Mouse (Mus musculus) retina, adult 2 months (tissue): ENCODE measurements at regions not wholly inside any gene's neighbourhood (a gene's known extent, or its start where the extent isn't known, plus 50 kb on each side); places are given as distances from the start of the nearest gene placed in this dataset.
"Not testable (repeated sequence)": the region's sequence is repeated elsewhere in the genome, so short reads cannot be mapped to it uniquely, and the experiment has no call there.

ENCODE experiments used
- DNase-seq: peaks from one replicate; pipeline ENCODE4 v3.0.0-alpha.2; 2012; ENCODE audit warnings: low read depth, low spot score

DNA sequence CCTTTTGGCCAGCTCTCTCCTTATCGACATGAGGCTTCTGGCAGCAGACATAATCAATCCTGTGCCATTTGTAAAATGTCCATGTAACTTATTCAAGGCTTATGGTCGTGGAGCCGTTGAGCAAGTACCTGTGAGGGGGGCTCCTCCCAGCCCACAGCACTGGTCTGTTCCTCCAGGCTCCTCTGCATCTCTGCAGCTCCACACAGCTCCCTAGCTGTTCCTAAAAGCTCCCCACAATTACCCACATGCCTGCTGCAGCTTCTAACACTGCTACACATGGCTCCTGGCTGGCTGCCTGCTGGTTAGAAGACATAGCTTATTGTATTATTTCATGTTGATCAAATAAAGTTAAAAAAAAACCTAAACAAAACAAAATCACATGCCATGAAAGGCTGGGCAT is 77.9 kb downstream of the Tcp10c start:
- not testable (repeated sequence) for DNase-seq

DNA sequence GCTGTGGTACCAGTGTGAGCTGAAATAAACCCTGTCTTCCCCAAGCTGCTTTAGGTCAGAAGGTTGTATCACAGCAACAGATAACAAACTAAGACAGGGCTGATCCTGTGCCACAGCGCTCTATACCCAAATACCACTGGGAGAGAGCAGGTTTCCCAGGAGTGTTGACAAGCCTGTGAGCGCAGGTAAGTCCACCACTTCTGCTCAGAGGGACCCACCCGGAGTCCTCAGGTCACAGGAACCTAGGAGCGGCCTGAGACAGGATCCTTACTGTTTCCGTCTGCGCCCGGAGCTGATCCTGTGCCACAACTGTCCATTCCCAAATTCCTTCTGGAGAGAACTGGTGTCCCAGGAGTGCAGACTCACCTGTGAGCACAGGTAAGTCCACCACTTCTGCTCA is 79.8 kb downstream of the Tcp10c start:
- not testable (repeated sequence) for DNase-seq

DNA sequence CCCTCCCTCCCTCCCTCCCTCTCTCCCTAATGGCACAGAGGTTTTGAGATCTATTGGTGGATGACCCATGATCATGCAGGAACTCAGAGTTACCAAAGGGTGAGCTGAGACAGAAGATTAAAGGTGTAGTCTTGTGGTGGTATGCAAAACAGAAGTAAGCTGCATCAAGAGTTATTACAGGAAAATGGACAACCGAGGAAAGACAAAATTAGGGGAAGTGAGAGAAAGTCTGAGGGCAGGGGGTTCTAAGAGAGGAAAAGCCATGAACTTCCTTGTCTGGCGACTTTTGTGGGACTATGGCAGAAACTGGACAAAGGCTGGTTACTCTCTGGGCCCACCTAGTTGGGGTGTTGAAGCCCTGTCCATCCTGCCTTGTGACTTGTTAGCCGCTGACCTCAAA is 84.4 kb downstream of the Tcp10c start:
- not testable (repeated sequence) for DNase-seq

DNA sequence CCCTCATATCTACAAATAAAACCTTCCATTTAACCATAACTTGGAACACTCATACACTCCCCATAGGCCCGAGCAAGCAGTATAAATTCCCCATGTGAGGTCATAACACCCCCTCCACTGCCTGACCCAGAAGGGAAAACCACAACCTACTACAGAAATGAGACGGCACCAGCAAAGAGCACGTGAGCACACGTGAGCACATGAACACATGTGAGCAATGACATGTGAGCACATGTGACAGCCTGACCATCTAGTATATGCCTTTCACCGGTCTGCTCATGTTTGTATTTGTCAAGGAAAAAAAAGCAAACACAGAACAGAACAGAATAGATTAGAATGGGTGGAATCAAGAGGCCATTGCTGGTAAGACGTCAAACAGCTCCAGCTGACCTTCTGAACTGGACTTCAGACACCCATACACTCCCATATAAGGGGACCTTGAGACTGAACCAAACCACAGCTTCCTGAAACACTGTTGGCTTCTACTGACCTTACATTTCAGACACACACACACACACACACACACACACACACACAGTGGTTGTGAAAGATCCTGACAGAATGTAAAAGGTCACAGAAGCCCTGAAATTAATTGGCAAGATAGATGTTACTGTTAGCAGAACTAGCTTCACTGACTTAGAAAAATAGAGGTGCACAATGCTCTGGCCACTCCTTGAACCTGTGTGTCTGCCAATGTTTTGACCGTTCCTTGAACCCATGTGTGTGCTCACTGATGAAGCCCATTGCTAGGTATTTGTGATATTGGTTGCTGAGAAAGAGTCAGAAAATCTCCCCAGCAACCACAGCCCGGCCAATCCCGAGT is 86.5 kb downstream of the Tcp10c start:
- DNase-seq: not testable (repeated sequence)

DNA sequence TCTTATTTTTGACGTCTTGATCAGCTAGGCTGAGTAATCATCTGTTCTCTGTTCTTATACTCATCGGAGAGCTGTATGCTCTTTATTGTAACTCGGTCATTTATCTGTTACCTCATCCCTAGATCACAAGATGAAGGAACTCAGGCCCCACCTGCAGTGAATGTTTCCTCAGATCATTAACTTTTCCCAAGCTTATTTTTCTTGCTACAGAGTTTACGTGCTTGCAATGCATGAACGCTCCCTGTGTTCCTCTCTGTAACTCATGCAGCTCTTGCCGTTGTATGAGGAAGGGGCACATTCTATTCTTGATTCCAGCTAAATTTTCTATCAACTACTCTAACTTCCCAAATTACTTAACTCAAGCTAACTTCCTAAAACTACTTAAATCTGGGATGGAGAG is 87.9 kb downstream of the Tcp10c start:
- DNase-seq: not testable (repeated sequence)

DNA sequence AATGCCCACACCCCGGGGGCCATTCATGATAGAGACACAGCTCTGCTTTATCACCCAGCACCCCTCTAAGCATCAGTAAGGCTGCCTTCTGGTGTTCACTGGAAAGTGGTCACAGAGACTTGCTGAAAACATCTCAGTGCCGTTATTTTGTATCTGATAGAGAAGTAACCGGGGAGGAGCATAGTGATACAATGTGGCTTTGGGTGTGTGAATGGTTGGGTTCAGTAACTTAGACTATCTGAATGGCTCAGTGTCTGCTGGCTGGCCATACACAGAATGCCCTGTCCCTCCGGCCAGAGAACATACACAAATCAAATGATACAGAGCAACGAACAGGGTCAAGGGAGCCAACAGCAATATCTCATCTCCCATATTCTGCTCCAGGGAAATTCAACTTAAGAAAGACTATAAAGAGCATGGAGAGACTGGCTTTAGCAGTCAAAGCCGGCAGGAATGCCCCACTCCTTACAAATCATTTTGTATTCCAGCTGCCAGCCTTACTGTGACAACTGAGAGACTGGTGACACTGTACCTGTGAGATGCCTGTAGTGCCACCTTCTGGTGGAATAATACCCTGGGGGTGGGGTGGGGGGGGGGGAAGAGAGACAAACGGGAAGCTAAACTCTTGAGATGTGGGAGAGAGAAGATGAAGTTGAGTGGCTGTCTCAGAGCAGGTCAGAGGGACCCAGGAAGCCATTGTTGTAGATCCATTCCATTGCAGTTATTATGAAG is 102.7 kb downstream of the Tcp10c start:
- not testable (repeated sequence) for DNase-seq

DNA sequence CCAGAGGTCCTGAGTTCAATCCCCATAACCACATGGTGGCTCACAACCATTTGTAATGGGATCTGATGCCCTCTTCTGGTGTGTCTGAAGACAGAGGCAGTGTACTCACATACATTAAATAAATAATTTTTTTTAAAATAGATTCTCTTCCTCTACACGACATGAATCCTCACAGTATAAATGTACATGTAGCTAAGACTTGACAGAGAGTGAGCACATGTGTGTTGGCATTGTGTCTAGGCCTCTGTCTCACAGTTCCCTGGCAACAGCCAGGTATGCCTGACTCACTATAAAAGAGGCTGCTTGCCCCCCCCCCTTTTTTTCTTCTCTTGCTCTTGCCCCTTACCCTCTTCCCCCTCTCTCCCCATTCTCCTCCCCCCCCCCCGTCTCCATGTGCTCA is 103.6 kb downstream of the Tcp10c start:
- not testable (repeated sequence) for DNase-seq

DNA sequence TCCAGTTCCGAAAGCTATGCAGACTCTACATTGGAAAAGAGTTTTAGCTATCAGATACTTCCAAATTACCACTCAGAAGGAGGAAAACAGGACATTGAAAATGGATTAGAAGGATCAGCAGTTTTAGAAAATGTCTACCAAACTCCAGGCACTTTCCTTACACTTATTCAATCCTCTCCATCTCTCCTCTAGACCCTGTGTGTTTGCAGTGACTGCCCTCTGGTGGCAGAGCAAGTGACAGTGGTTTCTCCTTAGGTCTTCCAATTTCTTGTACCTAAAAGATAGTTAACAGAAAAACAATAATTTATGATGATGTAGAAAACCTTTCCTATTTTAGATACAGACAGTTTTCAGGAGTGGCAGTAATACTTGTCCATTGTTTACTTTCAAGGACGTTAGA is 104.4 kb downstream of the Tcp10c start:
- DNase-seq: not testable (repeated sequence)

DNA sequence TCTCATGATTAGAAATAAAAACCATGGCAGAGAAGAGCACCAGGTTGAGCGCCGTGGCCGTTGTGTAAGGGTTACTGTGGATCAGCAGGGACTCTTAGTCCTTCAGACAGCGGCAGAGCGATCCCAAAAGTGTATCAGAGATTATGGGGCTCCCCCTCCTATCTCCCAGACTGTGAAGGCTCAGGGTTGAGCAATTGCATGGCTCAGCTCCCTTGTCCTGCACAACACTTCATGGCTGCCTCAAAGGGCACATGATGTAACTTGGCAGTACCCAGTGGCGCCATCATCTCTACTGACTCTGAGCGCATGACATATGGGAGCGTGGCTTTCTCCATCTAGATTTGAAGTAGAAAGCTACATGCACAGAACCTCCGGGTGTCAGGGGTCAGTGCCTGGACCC is 108.3 kb downstream of the Tcp10c start:
- DNase-seq: not testable (repeated sequence)

DNA sequence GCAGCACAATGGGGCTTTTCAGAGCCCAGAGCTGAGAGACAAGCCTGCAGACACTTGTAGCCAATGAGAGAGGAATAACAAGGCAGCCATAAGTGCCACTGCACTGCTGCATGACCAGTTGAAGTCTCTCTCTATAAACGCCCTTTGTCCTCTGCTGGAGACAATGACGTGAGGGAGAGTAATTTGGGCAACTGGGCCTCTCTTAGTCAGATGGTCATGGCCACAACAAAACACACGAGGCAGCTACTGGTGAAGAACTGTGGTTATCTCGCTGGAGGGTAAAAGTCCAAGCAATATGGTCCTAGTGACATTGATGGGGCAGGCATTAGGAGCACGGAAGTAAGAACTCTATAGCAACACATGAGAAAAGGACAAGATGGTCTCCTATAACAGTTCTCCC is 111.5 kb downstream of the Tcp10c start:
- DNase-seq: not testable (repeated sequence)

DNA sequence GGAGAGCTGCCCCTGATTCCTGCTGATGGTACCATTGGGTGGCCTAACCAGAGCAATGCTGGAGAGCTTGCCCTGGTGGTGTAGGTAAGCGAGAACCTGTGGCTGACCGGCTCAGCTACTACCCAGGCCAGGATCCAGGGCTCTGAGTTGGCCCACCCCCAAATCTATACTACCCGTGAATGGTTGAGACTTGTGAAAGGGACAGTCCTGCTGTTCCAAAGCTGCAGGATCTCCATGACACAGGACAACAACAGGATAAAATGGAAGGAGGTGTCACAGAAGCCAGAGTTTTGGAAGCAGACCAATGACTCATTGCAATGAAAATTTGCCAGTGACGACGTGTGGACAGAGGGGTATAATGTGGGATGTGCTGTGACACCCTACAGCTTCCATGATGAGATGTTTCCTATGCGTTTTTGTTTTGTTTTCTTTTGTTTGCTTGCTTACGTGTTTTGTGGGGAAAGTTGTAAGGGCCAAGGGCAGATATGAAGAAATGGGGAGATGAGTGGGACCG is 115.6 kb downstream of the Tcp10c start:
- DNase-seq: not testable (repeated sequence)

DNA sequence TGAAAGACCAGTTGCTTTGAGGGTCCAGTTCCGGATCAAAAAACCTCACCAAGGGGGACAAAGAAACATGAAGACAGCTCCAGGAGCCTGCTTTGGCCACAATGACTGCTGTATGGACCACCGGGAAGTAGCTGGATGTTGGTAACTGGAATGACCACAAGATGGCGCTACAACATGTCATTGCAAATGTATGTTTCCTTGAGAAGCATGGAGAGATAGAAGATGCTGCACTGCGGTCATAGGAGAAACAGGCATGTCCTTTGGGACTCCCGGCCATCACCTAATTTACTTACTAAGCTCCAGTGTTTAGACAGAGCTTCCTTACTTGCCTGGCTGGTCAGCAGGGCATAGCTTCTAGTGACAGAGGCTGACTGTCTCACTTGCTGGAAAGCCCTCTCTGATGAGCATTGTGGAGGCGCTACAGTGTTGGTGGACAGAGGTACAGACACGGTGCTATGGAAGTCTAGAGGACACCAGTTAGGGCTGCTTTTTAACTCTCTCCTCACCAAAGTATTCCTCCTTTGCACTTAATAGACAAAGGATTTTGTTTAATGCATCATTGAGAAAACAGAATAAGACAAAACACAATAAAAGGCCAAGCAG is 118.2 kb downstream of the Tcp10c start:
- peak; percentile 20 for DNase-seq

DNA sequence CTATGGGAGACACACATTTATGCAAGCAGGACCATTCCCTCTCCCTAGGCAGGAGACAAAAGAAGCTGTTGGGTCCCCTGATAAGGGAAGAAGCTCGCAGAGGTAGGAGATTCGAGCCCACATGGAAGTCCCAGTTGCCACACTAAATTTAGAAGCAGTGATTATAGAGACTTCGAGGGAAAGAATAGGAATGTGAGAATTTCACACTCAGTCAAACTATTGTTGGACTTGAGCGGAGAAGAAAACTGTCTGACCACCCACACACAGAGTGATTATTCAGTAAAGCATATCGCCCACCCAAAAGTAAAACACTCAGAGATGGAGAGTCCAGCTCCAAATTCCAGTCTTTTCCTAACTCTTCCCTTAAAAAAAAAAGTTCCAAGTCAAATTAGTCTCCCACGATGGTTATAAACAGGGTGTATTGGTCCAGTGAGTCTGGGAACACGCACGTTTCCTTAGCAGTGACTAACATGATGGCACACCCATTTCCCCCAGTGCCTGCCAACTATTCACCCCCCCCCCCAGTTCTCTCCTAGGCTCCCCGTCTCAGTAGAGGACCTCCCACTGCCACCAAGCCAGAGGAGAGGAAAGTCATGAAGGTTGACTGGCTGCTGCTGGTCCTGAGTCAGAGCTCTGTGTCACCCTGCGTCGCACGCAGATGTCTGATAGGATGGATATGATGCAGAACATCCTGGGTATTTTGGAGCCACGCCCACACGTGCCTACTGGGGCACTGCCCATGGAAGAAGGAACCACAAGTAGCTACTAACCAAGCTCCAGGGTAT is 120.1 kb downstream of the Tcp10c start:
- no peak for DNase-seq

DNA sequence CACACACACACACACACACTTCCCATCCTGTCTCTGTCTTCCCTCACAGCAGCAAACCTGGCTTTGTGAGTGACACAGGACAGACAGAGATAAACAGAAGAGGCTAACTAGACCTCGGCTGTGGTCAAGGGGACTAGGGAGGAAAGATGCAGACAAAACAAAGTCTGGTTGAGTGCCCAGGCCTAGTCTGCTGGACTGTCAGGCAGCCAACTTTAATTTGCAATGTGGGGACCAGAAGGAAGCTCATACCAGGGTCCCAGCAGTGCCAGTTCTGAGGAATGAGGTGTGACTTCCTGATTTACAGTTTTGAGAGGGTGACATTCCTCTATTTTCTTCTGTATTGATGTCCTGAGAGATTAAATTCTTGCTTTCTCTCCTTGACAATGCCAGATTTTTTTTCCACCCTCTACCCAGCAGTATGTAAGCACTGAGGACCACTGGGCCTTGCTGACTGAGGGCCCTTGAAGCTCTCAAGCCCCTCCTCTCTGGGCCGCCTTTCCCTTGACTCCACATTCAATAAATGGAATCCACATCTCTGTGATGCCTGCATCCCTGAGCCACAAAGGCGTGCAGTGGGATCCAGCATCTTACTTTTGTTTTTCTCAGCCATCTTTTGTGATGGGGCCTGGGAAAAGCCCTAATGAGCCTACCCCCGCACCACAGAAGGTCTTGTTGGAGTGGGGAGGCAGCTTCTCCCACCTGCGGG is 124.6 kb downstream of the Tcp10c start:
- no peak for DNase-seq

DNA sequence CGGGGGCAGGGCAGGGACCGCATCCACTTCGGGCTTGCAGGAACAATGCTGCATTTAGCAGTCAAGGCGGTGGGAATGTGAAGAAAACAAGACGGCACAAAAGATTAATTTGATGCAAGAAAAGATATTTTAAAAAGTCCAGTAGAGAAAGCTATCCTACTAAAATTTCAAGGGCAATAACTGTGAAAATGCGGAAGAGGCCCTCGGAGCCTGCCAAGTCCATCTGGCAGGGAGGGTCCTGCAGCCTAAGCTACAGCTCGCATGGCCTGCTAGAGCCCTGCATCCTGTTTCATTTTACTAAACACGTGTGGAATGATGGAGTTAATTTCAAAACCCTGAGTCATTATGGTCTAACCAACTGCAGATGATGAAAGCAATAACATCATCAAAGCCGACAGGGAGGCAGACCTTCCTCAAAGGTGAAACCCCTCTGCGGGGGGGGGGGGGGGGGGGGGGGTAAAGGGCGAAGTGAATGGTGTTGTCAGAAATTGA is 125.2 kb downstream of the Tcp10c start:
- DNase-seq: no peak

DNA sequence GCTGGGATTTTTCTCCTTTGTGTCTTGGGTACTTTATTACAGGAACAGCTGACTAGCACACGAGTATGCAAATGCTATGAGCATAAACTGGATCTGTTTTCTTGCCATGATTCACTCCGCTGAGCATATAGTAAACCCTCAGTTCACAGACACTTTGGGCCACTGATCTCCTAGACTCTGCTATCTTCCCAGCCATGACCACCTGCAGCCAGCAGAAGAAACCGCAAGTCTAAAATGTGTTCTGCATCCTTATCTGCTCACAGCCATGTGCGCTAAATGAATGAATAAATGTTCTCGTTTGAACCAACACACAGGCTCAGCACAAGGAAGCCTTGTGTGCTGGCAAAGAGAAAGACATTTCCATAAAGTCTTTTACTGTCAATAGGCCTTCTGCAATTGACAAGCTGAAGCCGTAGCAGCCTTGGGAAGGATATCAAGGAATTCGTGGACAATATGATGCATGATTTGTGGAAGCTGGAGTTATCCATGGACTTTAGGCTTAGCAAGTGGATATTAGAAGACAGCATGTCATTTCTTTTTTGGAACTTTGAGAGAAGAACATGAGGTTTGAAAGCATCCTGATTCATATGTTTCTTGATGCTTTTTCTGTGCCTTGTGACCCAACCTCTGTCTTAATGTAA is 127.2 kb downstream of the Tcp10c start:
- DNase-seq: no peak

DNA sequence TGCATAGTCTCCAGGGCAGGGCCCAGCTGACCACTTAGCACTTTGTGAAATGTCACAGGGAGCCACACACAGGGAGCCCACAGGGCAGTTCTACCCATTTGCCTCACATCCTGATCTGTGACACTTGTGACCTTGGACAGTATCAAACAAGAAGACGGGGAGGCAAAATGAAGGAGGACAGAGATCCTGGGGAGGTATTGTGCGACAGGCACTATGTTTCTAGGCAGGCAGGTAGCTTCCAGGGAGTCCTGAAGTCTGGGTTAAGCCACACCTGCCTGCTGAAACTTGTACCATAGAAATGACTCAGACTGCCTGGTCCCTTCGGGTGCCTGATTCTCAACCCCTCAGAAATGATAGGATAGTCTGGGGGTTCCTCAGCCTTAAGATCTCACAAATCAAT is 127.8 kb downstream of the Tcp10c start:
- DNase-seq: no peak

DNA sequence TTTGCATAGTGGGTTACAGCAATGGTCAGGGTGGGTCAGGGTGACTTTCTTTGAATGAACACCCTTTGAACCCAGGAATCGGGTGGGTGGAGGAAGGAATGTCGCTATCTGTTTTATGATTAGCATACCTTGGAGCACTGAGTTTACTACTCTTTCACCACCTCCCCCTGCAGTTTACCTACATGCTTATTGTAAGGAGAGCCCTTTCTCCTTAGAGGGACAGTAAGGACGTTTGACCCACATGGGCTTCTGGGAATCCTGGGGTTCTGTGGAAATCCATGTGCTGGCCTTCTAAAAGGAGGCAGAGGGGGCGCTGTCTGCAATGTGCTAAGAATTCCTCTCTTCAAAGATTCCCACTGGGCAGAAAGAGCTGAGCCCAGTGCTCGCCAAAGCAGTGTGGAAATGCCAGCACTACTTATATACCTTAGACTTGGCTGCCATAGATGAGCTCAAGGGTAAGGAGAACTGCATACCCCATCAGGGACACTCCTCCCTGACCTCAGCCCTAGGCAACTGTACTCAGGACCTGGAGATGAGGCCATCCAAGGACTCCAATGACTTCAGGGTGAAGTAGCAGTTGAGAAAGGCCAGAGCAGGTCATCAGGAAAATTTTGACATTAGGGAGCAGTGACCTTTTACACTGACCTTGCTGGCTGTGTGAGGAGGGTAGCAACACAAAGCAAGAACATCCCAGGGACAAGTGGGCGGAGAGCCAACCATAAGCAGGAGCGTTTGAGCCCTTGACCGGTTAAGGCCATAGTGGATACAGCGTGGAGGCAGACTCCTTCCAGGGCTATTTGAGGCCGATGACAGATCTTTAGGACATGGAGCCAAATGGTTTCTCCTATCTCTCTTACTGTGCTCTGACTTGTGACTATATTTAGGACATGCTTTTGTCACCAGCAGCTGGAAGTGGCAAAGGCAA is 133.2 kb downstream of the Tcp10c start:
- no peak for DNase-seq
